Mouse (Mus musculus) forebrain, embryonic 10.5 days (tissue): Measurements from ENCODE around the gene Ace. TPM values are rescaled to one million over a fixed set of nuclear protein-coding genes. Genes with fewer than 3 reads are reported as not detected.
"Not testable (repeated sequence)": the region's sequence is repeated elsewhere in the genome, so short reads cannot be mapped to it uniquely, and the experiment has no call there.

Experiments
- DNase-seq: peaks from one replicate; pipeline ENCODE4 v3.0.0-alpha.2; 2017; ENCODE audit warnings: low spot score; ENCODE audit errors: extremely low spot score
- H3K27ac ChIP-seq: fragments of 300-500 bp; sonication (generic); 2 replicates; pipeline ENCODE4 v1.5.1; 2016; ENCODE audit warnings: mild to moderate bottlenecking
- H3K27me3 ChIP-seq: fragments of 300-500 bp; sonication (generic); 2 replicates; pipeline ENCODE4 v1.6.1; 2016; ENCODE audit warnings: mild to moderate bottlenecking; ENCODE audit not compliant: poor library complexity, severe bottlenecking
- H3K36me3 ChIP-seq: fragments of 300-500 bp; sonication (generic); replicated peaks from 2 replicates; pipeline ENCODE4 v1.6.1; 2016; ENCODE audit warnings: mild to moderate bottlenecking, moderate library complexity
- H3K4me1 ChIP-seq: fragments of 300-500 bp; sonication (generic); 2 replicates; pipeline ENCODE4 v1.6.1; 2016
- H3K4me3 ChIP-seq: fragments of 300-500 bp; sonication (generic); 2 replicates; pipeline ENCODE4 v1.5.1; 2016; ENCODE audit warnings: mild to moderate bottlenecking, moderate library complexity
- H3K9me3 ChIP-seq: fragments of 300-500 bp; sonication (generic); 2 replicates; pipeline ENCODE4 v1.6.1; 2016; ENCODE audit warnings: mild to moderate bottlenecking, moderate library complexity
- WGBS: fragments of 180-500 bp; shearing (Covaris S2); methylation state at CpG from one replicate; pipeline ENCODE4 v1.1.7; 2016; 5-methylcytosine and 5-hydroxymethylcytosine counted together
- polyA plus RNA-seq: library from polyadenylated mRNA; unstranded; fragments of >200 nt; fragmentation: Nextera tagmentation; extraction: Ambion mirVana; gene quantifications from 2 replicates; pipeline ENCODE4 v1.2.1, GENCODE M21; 2016

The Ace gene
- polyA plus RNA-seq, 1 experiment from 2014 or later, result 0.74 TPM

DNA sequence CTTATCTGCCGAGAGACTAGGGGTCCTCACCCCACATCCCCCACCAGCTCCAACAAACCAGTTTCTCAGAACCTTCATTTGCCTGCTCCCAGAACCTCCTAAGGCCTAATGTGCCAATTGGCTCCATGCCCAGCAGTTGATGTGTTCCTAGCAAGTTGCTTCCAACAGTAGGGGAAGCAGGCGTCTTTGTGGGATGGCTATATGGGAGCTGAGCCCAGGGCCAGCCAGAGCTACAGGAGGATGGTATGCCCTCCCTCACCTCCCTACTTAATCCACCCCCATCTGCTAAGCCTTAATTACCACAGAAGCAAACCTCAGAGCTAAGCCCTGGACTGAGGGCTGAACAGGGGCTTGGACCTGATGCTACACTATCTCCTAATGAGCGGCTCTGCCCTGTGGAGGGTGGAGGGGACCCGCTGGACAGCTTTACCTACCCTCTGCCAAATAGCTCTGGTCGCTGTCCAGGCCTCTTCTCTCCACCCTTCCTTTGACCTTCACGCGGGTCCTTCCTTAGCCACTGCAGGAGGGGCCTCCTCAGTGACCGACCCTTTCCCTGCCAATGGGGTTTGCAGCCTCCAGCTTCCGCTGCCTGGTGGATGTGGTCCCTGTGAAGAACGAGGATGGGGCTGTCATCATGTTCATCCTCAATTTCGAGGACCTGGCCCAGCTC, 45.9 kb downstream of the Ace start:
- Histone ChIP-seq H3K36me3 (no peaks in the 10 kb centered on the region), H3K4me1 (peaks cover 5% of the 10 kb centered on the region; the same call in 1 of the 2 replicates), H3K27ac (no peak overlapping the region), H3K9me3 (no peaks in the 10 kb centered on the region), H3K4me3 (no peak overlapping the region), H3K27me3 (peaks cover 8% of the 10 kb centered on the region)
- WGBS, result 72% methylated on average over 11 of the region's 11 CpGs
- DNase-seq, result no peak

DNA sequence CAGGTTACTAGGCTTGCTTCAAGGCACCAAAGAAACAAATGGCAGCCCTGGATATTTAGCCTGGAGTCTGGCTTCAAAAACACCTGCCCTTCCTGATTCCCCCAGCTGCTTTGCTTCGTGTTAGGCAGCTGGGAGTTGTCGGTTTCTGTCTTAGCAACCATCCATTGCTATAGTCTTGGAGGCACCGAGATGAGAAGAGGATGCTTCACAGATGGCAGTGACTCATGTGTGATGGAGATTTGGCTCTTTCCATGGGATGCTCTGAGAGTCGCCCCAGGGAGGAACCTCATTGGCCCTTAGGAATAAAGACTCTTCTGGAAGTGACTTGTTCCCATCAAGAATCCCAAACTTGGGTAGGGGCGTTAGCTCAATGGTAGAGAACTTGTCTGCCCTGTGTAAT, 48.7 kb downstream of the Ace start:
- no peak overlapping the region for H3K4me3 ChIP-seq
- 84% methylated on average over 5 of the region's 5 CpGs for WGBS
- H3K27ac ChIP-seq, result no peak overlapping the region
- DNase-seq, result no peak
- H3K9me3 ChIP-seq, result no peaks in the 10 kb centered on the region
- no peaks in the 10 kb centered on the region for H3K36me3 ChIP-seq
- peaks cover 20% of the 10 kb centered on the region for H3K4me1 ChIP-seq
- H3K27me3 ChIP-seq, result peaks cover 30% of the 10 kb centered on the region

DNA sequence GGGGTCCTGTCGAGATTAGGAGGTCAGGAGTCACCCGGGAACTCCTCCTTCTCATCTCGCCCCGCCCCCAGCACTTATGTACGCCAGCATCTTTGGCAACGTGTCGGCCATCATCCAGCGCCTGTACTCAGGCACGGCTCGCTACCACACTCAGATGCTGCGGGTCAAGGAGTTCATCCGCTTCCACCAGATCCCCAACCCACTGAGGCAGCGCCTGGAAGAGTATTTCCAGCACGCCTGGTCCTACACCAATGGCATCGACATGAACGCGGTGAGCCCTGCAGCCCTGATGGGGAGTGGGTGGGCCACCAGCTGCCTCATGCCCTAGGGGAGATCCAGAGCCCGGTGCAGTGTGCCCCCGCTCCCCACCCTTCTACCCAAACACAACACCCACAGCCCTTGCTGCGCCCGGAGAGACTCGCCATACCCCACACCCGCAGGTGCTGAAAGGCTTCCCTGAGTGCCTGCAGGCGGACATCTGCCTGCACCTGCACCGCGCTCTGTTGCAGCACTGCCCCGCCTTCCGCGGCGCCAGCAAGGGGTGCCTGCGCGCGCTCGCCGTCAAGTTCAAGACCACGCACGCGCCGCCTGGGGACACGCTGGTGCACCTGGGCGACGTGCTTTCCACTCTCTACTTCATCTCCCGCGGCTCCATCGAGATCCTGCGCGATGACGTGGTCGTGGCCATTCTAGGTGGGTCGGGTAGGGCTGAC, 52.5 kb downstream of the Ace start:
- peak overlapping the region; percentile 51 for H3K27ac ChIP-seq
- H3K27me3 ChIP-seq, result peaks cover 44% of the 10 kb centered on the region
- H3K4me1 ChIP-seq, result peaks cover 15% of the 10 kb centered on the region
- peak; percentile 38 for DNase-seq
- no peaks in the 10 kb centered on the region for H3K36me3 ChIP-seq
- WGBS, result under 1% methylated on average over 50 of the region's 50 CpGs
- H3K9me3 ChIP-seq, result no peaks in the 10 kb centered on the region
- peak overlapping the region; percentile 61 for H3K4me3 ChIP-seq

DNA sequence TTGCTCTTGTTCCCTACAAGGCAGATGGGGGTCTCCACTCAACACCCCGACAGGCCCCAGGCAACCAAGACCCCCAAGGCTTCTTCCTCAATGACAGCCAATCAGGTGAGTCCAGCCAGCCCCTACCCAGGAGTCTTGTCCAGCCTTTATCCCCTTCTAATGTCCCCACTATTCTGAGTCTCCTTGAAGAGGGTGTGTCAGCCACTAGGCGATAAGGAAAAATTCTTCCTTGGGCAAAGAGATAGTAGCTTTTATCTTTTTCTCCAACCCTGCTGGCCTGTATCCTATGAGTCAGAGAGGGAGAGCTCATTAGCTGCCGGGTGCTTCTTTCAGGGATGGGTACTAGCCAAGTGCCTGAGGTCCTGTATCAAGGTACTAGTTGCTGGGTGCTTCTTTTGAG, 58.0 kb downstream of the Ace start:
- Histone ChIP-seq H3K4me3 (no peak overlapping the region), H3K9me3 (no peaks in the 10 kb centered on the region), H3K4me1 (peaks cover under 1% of the 10 kb centered on the region; the same call in 1 of the 2 replicates), H3K27me3 (peaks cover 21% of the 10 kb centered on the region), H3K27ac (no peak overlapping the region), H3K36me3 (peaks cover 7% of the 10 kb centered on the region)
- no peak for DNase-seq
- 86% methylated on average over 3 of the region's 3 CpGs for WGBS

DNA sequence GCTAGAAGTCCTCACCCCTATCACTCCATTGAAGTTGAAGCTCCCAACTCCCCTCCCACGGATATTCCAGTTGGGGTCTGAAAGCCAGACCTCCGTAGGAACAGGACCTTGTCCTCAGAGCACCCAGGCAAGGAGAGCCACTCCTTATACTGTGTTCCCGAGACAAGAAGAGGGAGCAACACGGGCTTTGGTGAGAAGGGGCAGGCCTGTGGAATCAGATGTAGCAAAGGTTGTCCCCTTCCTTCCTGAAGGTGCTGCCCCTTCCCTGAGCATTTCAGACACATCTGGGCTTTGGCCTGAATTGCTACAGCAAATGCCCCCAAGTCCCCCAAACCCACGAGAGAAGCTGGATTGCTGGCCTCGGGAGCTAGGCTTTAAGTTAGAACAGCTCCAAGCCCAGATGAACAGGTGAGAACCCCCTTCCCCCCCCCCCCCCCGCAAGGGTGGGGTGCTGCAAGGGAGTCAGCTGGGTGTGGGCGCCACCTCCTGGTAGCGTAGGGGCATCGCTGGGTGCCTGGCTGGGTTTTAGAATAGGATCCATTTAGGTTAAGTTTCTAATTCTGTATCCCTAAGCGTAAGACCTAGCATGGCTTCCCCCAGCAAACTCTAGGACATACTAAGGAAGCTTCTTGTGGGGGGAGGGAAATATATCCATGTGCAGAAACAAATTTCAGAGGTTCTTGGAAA, 58.9 kb downstream of the Ace start:
- H3K4me1 ChIP-seq, result no peaks in the 10 kb centered on the region
- no peak for DNase-seq
- no peaks in the 10 kb centered on the region for H3K9me3 ChIP-seq
- peaks cover 12% of the 10 kb centered on the region for H3K27me3 ChIP-seq
- H3K36me3 ChIP-seq, result peaks cover 7% of the 10 kb centered on the region
- WGBS, result 53% methylated on average over 11 of the region's 11 CpGs
- no peak overlapping the region for H3K4me3 ChIP-seq
- no peak overlapping the region for H3K27ac ChIP-seq

DNA sequence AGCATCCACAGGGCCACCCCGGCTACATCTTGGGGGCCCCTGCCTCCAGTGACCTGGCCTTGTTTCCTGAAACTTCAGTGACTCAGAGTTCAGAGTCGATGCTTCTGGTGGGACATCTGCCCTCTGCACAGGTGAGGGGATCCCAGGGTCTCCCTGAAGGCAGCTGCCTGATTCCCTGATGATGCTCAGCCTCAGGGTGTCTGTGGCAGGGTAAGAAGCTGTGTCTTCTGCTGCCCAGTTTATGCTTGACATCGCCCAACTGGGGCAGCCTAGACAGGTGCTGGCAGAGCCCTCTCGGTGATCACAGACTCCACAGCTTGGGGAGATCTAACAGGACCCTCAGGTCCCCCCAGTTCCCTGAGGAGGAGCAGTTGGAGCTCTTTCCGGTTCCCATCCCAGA, 59.9 kb downstream of the Ace start:
- H3K4me3 ChIP-seq, result no peak overlapping the region
- H3K36me3 ChIP-seq, result peaks cover 7% of the 10 kb centered on the region
- peaks cover 2% of the 10 kb centered on the region; the same call in 1 of the 2 replicates for H3K9me3 ChIP-seq
- 0 out of 2 replicates have a peak, but pooled peaks cover 2% of the 10 kb centered on the region for H3K27me3 ChIP-seq
- H3K4me1 ChIP-seq, result no peaks in the 10 kb centered on the region
- H3K27ac ChIP-seq, result no peak overlapping the region
- no peak for DNase-seq
- 87% methylated on average over 5 of the region's 5 CpGs for WGBS

DNA sequence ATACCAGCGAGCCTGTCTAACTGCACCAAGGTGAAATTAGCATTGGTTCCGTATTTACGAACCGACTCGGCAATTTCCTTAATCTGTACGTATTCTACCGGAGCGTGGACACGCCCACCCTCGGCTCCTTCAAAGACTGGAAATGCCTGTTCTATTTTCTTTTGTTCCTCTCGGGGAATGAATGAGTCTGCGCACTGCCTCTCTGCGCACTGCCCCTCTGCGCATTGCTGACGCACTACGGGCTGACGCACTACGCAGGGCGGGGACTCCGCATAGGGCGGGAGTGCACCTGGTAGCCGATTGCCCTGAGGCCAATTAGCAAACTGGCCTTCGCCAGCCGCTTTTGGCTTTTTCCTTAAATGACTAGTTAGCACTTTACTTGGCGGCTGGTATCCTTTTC, 64.3 kb downstream of the Ace start:
- H3K9me3 ChIP-seq, DNase-seq, H3K36me3 ChIP-seq, H3K27me3 ChIP-seq: not testable (repeated sequence)
- H3K4me3 ChIP-seq, result peak overlapping the region; percentile 47
- WGBS, result 34% methylated on average over 12 of the region's 25 CpGs
- peaks cover 16% of the 10 kb centered on the region for H3K4me1 ChIP-seq
- peak overlapping the region; percentile 65; the same call in 1 of the 2 replicates for H3K27ac ChIP-seq

DNA sequence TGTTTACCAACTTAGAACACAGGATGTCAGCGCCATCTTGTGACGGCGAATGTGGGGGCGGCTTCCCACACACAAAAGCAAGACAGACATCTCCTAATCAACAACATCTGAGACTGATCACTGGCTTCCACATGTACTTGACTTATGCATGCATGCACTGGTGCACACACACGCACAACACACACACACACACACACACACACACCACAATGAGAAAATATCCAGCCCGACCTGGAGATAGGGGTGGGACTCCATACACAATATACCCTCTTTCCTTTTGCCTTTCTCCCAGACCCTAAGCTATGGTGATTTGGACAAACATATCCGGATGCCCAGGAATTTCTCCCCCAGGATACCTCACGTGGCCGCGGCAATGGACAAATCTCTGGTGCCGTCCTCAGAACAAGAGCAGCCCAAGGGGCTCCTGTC, 65.8 kb downstream of the Ace start:
- peaks cover 2% of the 10 kb centered on the region; the same call in 1 of the 2 replicates for H3K9me3 ChIP-seq
- peaks cover 28% of the 10 kb centered on the region for H3K4me1 ChIP-seq
- 38% methylated on average over 11 of the region's 11 CpGs for WGBS
- H3K27ac ChIP-seq, result peak overlapping the region; percentile 84
- no peaks in the 10 kb centered on the region for H3K36me3 ChIP-seq
- no peaks in the 10 kb centered on the region for H3K27me3 ChIP-seq
- H3K4me3 ChIP-seq, result peak overlapping the region; percentile 38
- DNase-seq, result peak; percentile 44

DNA sequence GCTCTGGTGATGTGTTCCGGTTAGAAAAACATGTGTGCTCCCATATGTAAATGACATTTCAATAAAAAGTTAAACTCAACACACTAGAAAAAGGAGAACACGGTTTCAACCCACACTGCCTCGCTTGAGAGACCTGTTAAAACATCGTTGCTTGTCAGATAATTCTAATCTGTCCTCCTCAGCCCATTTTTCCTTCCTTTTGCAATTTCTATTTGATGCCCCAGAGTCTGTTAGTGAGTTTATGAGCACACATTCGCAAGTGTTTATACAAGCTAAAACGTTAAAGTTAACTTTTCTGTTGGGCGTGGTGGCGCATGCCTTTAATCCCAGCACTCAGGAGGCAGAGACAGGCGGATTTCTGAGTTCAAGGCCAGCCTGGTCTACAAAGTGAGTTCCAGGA, 67.2 kb downstream of the Ace start:
- 92% methylated on average over 9 of the region's 9 CpGs for WGBS
- DNase-seq, result no peak
- H3K36me3 ChIP-seq, result 0 out of 2 replicates have a peak, but pooled peaks cover 6% of the 10 kb centered on the region
- peaks cover 2% of the 10 kb centered on the region; the same call in 1 of the 2 replicates for H3K9me3 ChIP-seq
- no peaks in the 10 kb centered on the region for H3K27me3 ChIP-seq
- peaks cover 33% of the 10 kb centered on the region for H3K4me1 ChIP-seq
- H3K27ac ChIP-seq, result no peak overlapping the region
- H3K4me3 ChIP-seq, result no peak overlapping the region

DNA sequence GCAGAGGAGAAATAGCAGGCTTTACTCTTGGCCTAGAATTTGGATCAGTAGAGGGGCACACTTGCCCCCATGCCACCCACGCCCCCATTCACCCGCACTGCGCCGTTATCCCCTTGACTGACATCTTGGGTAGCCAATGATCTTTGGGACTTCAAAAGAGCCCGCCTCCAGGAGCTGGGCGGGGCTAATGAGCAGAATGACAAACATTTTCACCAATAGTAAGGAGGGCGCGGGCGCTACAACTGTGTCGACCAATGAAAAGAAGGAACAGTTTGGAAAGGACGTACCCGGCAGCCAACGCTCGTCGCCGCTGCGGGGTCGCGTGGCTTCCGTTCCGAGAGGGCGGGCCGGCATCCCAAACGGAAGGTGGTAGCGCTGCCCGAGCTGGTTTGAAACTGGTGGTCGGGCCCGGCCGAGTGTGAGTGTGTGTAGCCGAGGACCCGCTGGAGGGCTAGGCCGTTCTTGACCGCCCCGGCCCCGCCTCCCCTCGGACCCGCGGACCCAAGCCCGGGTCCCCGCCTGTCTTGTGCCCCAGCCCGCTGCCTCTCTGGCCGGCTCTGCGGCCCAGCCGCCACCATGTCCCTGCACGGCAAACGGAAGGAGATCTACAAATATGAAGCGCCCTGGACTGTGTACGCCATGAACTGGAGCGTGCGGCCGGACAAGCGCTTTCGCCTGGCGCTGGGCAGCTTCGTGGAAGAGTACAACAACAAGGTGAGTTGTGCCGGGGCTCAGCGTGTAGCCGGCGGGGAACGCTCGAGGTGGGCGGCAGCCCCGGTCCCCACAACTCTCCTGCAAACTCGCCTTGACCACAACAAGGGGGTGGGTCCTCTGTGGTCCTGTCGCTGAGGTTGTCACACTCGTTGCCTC, 69.0 kb downstream of the Ace start, which contains the start of gene Dcaf7:
Gene Dcaf7 (plus strand): TSS at position 325 of the 870 bp plus-strand sequence.
- Histone ChIP-seq H3K27ac (peak within 1 kb of the TSS; percentile 92), H3K4me1 (peaks cover 33% of the 10 kb centered on the region), H3K36me3 (0 out of 2 replicates have a peak, but pooled peaks cover 10% of the 10 kb centered on the region), H3K27me3 (no peaks in the 10 kb centered on the region), H3K9me3 (peaks cover 1% of the 10 kb centered on the region; the same call in 1 of the 2 replicates), H3K4me3 (peak within 1 kb of the TSS; percentile 97)
- under 1% methylated on average over 66 of the region's 66 CpGs for WGBS
- peak; percentile 98 for DNase-seq

DNA sequence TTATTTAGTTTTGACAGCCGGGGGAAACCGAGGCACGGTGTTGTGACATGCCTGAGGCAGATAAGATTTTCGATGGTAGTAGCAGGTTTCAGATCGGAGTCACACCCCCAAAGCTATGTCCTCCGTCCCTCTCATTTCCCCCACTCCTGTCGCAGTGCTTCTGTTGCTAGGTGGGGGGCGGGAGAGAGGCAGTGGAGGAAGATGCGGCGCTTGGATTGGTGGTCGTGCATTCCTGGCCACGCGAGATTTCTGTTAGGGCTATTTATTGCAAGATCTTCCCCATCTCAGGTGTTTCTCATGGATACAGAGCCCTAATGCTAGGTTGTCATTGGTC, 69.6 kb downstream of the Ace start:
- Histone ChIP-seq H3K36me3 (0 out of 2 replicates have a peak, but pooled peaks cover 10% of the 10 kb centered on the region), H3K4me3 (peak overlapping the region; percentile 97), H3K9me3 (no peaks in the 10 kb centered on the region), H3K27ac (peak overlapping the region; percentile 92), H3K27me3 (no peaks in the 10 kb centered on the region), H3K4me1 (peaks cover 33% of the 10 kb centered on the region)
- DNase-seq, result peak; percentile 54
- 0% methylated on average over 13 of the region's 13 CpGs for WGBS
